Mouse (Mus musculus) E14TG2a.4 (cell line): Measurements from ENCODE around the gene Tdrd9.

Experiments
- H3K27me3 ChIP-seq: 2 replicates; pipeline ENCODE4 v1.6.1; 2014; ENCODE audit warnings: low read length, control low read depth; ENCODE audit not compliant: insufficient read depth
- H3K36me3 ChIP-seq: 2 replicates; pipeline ENCODE4 v1.6.1; 2014; ENCODE audit warnings: low read length, control low read depth; ENCODE audit not compliant: insufficient read depth
- H3K4me1 ChIP-seq: replicated peaks from 2 replicates; pipeline ENCODE4 v1.6.1; 2014; ENCODE audit warnings: low read depth, low read length, control low read depth
- H3K4me3 ChIP-seq: replicated peaks from 2 replicates; pipeline ENCODE4 v1.5.1; 2014; ENCODE audit warnings: mild to moderate bottlenecking, low read length
- H3K9me3 ChIP-seq: 2 replicates; pipeline ENCODE4 v1.6.1; 2014; ENCODE audit warnings: low read length, control low read depth
- CTCF ChIP-seq: conservative IDR thresholded peaks from 2 replicates; pipeline ENCODE4 v1.5.1; 2014; ENCODE audit warnings: low read length
- NANOG ChIP-seq: IDR thresholded peaks from 2 replicates; pipeline ENCODE4 v1.6.1; 2014; ENCODE audit warnings: borderline replicate concordance, low read length, mixed read lengths
- POU5F1 ChIP-seq: IDR thresholded peaks from 2 replicates; pipeline ENCODE4 v1.6.1; 2014; ENCODE audit warnings: low read length, borderline replicate concordance

Gene Tdrd9

GRCm38 (mm10) chr12:111977138-111977537 lies 5.8 kb downstream of the Tdrd9 start:
- Histone ChIP-seq H3K27me3 (no peaks in the 10 kb centered on the region; the same call in 1 of the 2 replicates), H3K4me3 (no peak overlapping the region), H3K9me3 (peaks cover 8% of the 10 kb centered on the region; the same call in 1 of the 2 replicates), H3K4me1 (peaks cover 23% of the 10 kb centered on the region), H3K36me3 (no peaks in the 10 kb centered on the region)
- TF ChIP-seq CTCF (no peak), POU5F1 (no peak), NANOG (no peak)

DNA sequence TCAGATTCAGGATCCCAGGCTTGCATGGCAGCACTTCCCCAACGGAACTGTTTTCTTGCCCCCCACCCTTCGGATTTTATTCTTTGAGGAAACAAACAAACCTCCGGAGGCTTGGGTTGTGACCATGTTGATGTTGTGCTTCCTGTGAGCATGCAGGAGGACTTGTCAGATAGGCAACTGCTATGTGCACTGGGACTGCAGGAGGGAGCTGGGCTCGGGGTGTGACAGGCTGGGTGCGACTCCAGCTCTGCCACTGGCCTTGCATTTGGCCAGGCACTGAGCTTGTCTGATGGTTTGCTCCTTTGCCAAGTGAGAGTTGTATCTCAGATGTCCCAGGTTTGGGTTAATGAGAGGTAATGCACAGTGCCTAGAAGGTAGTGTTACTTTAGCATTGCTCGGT lies 6.9 kb downstream of the Tdrd9 start:
- TF ChIP-seq POU5F1: no peak
- TF ChIP-seq CTCF: no peak
- no peak for TF ChIP-seq NANOG
- H3K36me3 ChIP-seq: no peaks in the 10 kb centered on the region
- H3K9me3 ChIP-seq: 0 out of 2 replicates have a peak, but pooled peaks cover 2% of the 10 kb centered on the region
- H3K4me1 ChIP-seq: peaks cover 23% of the 10 kb centered on the region
- no peaks in the 10 kb centered on the region; the same call in 1 of the 2 replicates for H3K27me3 ChIP-seq
- H3K4me3 ChIP-seq: no peak overlapping the region

- peaks cover 20% of the 10 kb centered on the region for H3K4me1 ChIP-seq
- TF ChIP-seq NANOG (no peak), CTCF (no peak)
- no peaks in the 10 kb centered on the region for H3K36me3 ChIP-seq
- no peaks in the 10 kb centered on the region for H3K9me3 ChIP-seq
- no peaks in the 10 kb centered on the region for H3K27me3 ChIP-seq
- H3K4me3 ChIP-seq: no peak within 1 kb of the TSS
Measured at GRCm38 (mm10) chr12:111980887-111981367, 9.6 kb downstream of the Tdrd9 start, which contains the start of gene Rd3l. Gene Rd3l, minus strand, starts transcription at chr12:111981317.

- H3K36me3 ChIP-seq: no peaks in the 10 kb centered on the region
- no peak overlapping the region for H3K4me3 ChIP-seq
- H3K27me3 ChIP-seq: no peaks in the 10 kb centered on the region
- H3K4me1 ChIP-seq: peaks cover 11% of the 10 kb centered on the region
- no peaks in the 10 kb centered on the region for H3K9me3 ChIP-seq
- TF ChIP-seq NANOG: no peak
- TF ChIP-seq POU5F1: no peak
- TF ChIP-seq CTCF: no peak
Measured at GRCm38 (mm10) chr12:111981831-111982230, 10.5 kb downstream of the Tdrd9 start.

DNA sequence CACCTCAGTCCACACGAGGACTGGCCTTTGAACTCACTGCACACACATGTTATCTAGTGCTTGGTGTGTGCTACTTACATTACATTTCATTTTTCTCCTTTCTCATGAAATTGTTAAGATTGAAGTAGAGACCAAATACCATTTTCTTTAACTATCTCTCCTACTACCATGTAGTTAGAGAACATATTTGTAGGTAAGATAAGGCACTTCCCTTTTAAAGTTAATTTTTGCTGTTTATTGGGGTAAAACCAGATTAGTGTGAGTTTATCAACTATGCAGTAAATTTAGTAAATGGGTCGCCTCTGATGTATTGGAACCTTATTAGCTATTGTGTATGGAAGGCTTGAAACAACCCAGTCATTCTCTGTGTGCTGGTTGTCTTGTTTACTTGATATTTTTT lies 11.8 kb downstream of the Tdrd9 start:
- H3K9me3 ChIP-seq: no peaks in the 10 kb centered on the region
- H3K4me3 ChIP-seq: no peak overlapping the region
- no peaks in the 10 kb centered on the region for H3K36me3 ChIP-seq
- no peaks in the 10 kb centered on the region for H3K27me3 ChIP-seq
- peaks cover 5% of the 10 kb centered on the region; the same call in 1 of the 2 replicates for H3K4me1 ChIP-seq
- TF ChIP-seq NANOG: no peak
- no peak for TF ChIP-seq CTCF
- no peak for TF ChIP-seq POU5F1

DNA sequence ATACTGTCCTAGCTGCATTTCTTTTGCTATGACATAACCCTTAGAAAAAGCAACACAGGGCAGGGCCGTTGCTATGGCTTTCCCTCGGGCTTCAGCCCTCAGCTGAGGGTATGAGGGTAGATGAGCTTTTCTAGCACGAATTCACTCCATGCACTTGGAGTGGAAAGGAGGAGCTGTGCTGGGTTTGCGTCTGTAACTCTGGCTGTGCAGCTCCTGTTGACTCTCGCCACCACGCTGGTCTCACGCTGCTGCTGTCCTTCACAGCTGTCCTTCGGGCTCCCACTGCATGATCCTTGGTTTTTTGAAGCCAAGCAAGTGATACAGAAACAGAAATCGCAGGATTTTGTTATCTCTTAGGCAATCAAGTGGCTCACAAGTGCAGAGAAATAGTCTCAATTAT lies 15.4 kb downstream of the Tdrd9 start:
- H3K4me1 ChIP-seq: peaks cover 6% of the 10 kb centered on the region; the same call in 1 of the 2 replicates
- no peak overlapping the region for H3K4me3 ChIP-seq
- H3K9me3 ChIP-seq: no peaks in the 10 kb centered on the region
- no peaks in the 10 kb centered on the region for H3K36me3 ChIP-seq
- TF ChIP-seq POU5F1 (no peak), NANOG (no peak), CTCF (no peak)
- no peaks in the 10 kb centered on the region for H3K27me3 ChIP-seq

DNA sequence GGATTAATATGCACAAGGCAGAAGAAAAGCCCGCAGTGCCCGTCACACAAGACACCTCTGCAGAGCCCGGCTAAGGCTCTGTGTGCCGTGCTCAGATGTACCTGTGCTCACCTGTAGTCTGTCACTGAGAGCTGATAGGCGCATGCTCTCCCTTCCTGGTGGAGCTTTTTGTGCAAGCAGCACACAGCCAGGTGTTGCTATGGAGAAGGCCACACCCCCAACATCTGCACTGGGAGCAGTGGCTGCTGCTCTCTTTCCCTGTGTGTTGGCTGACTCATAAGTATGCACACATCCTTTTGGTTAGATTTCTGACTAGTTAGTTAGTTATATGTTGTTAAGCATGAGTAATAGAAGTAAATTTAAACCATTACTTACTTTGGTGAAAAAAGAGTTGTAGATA lies 21.3 kb downstream of the Tdrd9 start:
- peaks cover 16% of the 10 kb centered on the region for H3K9me3 ChIP-seq
- no peaks in the 10 kb centered on the region for H3K27me3 ChIP-seq
- H3K4me1 ChIP-seq: peaks cover 6% of the 10 kb centered on the region; the same call in 1 of the 2 replicates
- no peak overlapping the region for H3K4me3 ChIP-seq
- no peaks in the 10 kb centered on the region for H3K36me3 ChIP-seq
- TF ChIP-seq NANOG: no peak
- TF ChIP-seq CTCF: no peak
- TF ChIP-seq POU5F1: no peak

DNA sequence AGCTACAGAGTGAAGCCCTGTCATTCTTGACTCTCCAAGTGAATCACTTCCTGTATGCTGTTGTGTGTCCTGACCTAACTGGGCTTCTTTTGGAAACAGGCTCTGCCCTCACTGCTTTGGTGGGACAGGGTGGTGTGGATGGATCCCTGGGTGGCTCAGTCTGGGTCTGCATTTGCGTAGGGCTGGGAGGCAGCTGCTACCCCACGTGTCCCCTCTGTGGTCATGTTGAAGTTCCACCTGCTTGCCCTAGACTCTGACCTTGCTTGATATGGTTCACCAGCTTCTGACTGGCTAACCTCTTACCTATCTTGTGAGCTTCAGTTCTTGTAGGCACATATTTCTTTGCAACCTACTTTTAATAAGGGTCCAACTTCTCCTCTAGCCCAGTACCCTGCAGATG lies 23.8 kb downstream of the Tdrd9 start:
- TF ChIP-seq POU5F1 (no peak), NANOG (no peak), CTCF (no peak)
- H3K4me3 ChIP-seq: no peak overlapping the region

DNA sequence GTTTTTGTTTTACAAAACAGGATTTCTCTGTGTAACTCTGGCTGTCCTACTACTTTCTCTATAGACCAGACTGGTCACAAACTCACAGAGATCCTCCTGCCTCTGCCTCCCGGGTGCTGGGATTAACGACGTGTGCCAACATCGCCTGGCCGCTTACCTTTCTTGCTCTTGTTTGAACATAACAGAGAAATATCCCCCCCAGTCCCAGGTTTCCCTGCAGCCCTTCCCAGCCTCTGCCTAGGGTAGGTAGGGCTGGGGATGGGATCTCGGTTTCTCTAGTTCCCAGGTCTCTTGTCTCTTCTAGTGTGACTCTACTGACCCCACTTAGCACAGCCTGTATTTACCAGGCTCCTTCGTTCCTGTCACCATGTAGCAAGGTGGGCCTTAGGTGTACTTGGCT lies 28.4 kb downstream of the Tdrd9 start:
- H3K27me3 ChIP-seq: peaks cover 5% of the 10 kb centered on the region
- peaks cover 46% of the 10 kb centered on the region for H3K9me3 ChIP-seq
- no peak overlapping the region for H3K4me3 ChIP-seq
- TF ChIP-seq NANOG: no peak
- no peaks in the 10 kb centered on the region for H3K36me3 ChIP-seq
- H3K4me1 ChIP-seq: peaks cover 8% of the 10 kb centered on the region

More for the DNA sequence above, 23.8 kb downstream of the Tdrd9 start:
- H3K27me3 ChIP-seq: peaks cover 4% of the 10 kb centered on the region
- no peaks in the 10 kb centered on the region for H3K36me3 ChIP-seq
- peaks cover 16% of the 10 kb centered on the region for H3K9me3 ChIP-seq
- peaks cover 8% of the 10 kb centered on the region for H3K4me1 ChIP-seq

DNA sequence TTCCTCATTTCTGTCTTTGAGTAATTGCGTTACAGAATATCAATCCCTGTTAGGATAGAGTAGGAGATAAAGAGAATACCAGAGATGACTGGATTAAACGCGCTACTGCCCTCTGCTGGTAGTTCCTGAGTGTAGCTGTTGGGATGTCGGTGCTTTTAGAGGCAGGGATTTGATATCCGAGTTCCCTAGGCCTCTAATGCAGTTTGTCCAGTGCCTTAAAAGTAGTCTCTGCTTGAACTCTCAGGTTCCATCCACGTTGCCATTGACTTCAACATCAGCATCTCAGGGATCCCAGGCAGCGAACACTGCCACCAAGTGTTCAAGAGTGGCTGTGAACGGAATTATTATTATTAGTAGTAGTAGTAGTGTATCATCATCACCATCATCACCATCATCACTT lies 29.9 kb downstream of the Tdrd9 start:
- Histone ChIP-seq H3K36me3 (no peaks in the 10 kb centered on the region), H3K9me3 (peaks cover 32% of the 10 kb centered on the region), H3K4me3 (no peak overlapping the region), H3K4me1 (peaks cover 8% of the 10 kb centered on the region), H3K27me3 (peaks cover 5% of the 10 kb centered on the region)
- no peak for TF ChIP-seq POU5F1
- TF ChIP-seq CTCF: peak; percentile 83
